Mouse (Mus musculus): ENCODE data around the gene Sumo3. TPM values are rescaled to one million over a fixed set of nuclear protein-coding genes. Genes with fewer than 3 reads are reported as not detected.

Sumo3 gene
- total RNA-seq, 2 experiments from 2014 or later: 144 to 147 TPM

GRCm38 (mm10) chr10:77623639-77624400 lies 17.9 kb downstream of the Sumo3 start:
- no peak for DNase-seq (ENCODE audit: low spot score in 2 of 2)

- DNase-seq (ENCODE audit: low spot score in 2 of 2): peak; percentile 55 to 87
Measured at GRCm38 (mm10) chr10:77624570-77624995, 18.7 kb downstream of the Sumo3 start.

GRCm38 (mm10) chr10:77626036-77626435 lies 20.1 kb downstream of the Sumo3 start:
- no peak for DNase-seq (ENCODE audit: low spot score in 2 of 2)

GRCm38 (mm10) chr10:77626591-77626990 lies 20.7 kb downstream of the Sumo3 start:
- DNase-seq (ENCODE audit: low spot score in 2 of 2): no peak

- DNase-seq (ENCODE audit: low spot score in 2 of 2): peak; percentile 60 to 93
Measured at GRCm38 (mm10) chr10:77627497-77627896, 21.6 kb downstream of the Sumo3 start.

GRCm38 (mm10) chr10:77629163-77629562 lies 23.3 kb downstream of the Sumo3 start:
- no peak for DNase-seq (ENCODE audit: low spot score in 2 of 2)

GRCm38 (mm10) chr10:77629970-77630369 lies 24.1 kb downstream of the Sumo3 start:
- no peak for DNase-seq (ENCODE audit: low spot score in 2 of 2)

- no peak for DNase-seq (ENCODE audit: low spot score in 2 of 2)
Measured at GRCm38 (mm10) chr10:77634016-77634415, 28.1 kb downstream of the Sumo3 start.

GRCm38 (mm10) chr10:77634452-77635231 lies 28.7 kb downstream of the Sumo3 start:
- no peak for DNase-seq (ENCODE audit: low spot score in 2 of 2)

GRCm38 (mm10) chr10:77636234-77636922 lies 30.5 kb downstream of the Sumo3 start:
- DNase-seq (ENCODE audit: low spot score in 2 of 2): no peak

GRCm38 (mm10) chr10:77638956-77639355 lies 33.1 kb downstream of the Sumo3 start:
- DNase-seq (ENCODE audit: low spot score in 2 of 2): no peak

GRCm38 (mm10) chr10:77643160-77643559 lies 37.3 kb downstream of the Sumo3 start:
- no peak for DNase-seq (ENCODE audit: low spot score in 2 of 2)

GRCm38 (mm10) chr10:77645571-77645970 lies 39.7 kb downstream of the Sumo3 start:
- DNase-seq (ENCODE audit: low spot score in 2 of 2): no peak

- DNase-seq (ENCODE audit: low spot score in 2 of 2): no peak
Measured at GRCm38 (mm10) chr10:77647461-77647860, 41.6 kb downstream of the Sumo3 start.

GRCm38 (mm10) chr10:77647901-77648300 lies 42.0 kb downstream of the Sumo3 start:
- no peak for DNase-seq (ENCODE audit: low spot score in 2 of 2)

- no peak for DNase-seq (ENCODE audit: low spot score in 2 of 2)
Measured at GRCm38 (mm10) chr10:77652046-77652445, 46.1 kb downstream of the Sumo3 start.

- DNase-seq (ENCODE audit: low spot score in 2 of 2): no peak
Measured at GRCm38 (mm10) chr10:77658286-77658994, 52.5 kb downstream of the Sumo3 start.

- no peak for DNase-seq (ENCODE audit: low spot score in 2 of 2)
Measured at GRCm38 (mm10) chr10:77663949-77664665, 58.2 kb downstream of the Sumo3 start.

GRCm38 (mm10) chr10:77666342-77666741 lies 60.4 kb downstream of the Sumo3 start:
- no peak for DNase-seq (ENCODE audit: low spot score in 2 of 2)

- DNase-seq (ENCODE audit: low spot score in 2 of 2): peak in 1 of 2 experiments; percentile 49
Measured at GRCm38 (mm10) chr10:77667402-77667801, 61.5 kb downstream of the Sumo3 start.

Measured in layer of hippocampus, adult 18-20 months (tissue).